Mouse (Mus musculus) effector memory CD4-positive, alpha-beta T cell, adult 7 months (primary cell): ENCODE results near the gene Coro2a. TPM values are rescaled to one million over a fixed set of nuclear protein-coding genes. Genes with fewer than 3 reads are reported as not detected.

Experiments used
- polyA plus RNA-seq: library from polyadenylated mRNA; unstranded; fragments of 100-300 nt; shearing (Covaris generic); gene quantifications from one replicate; pipeline ENCODE4 v1.2.1, GENCODE M21; 2017

Gene Coro2a
- 58.1 TPM for polyA plus RNA-seq

GRCm38 (mm10) chr4:46601844-46602423 is at the start of gene Coro2a:
Gene Coro2a, minus strand, starts transcription at chr4:46602202.

GRCm38 (mm10) chr4:46650086-46650753 is 48.2 kb upstream of the Coro2a start, which contains the start of gene Tbc1d2:
Gene Tbc1d2, minus strand, starts transcription at chr4:46650209.

GRCm38 (mm10) chr4:46535840-46536361 is 66.1 kb downstream of the Coro2a start, which contains the start of gene Trim14:
Gene Trim14, minus strand, starts transcription at chr4:46536141.

GRCm38 (mm10) chr4:46489028-46489925 is 112.7 kb downstream of the Coro2a start, which contains the start of gene Nans:
Gene Nans, plus strand, starts transcription at chr4:46489248.

Other genes starting within 250 kb of the Coro2a start
- 23.5 TPM for gene Trmo, start 212.8 kb downstream of the Coro2a start, polyA plus RNA-seq
- 0.22 TPM for gene Hemgn, start 188.7 kb downstream of the Coro2a start, polyA plus RNA-seq
- gene Anp32b, start 151.3 kb downstream of the Coro2a start, polyA plus RNA-seq, result 105 TPM
- gene Nans, start 113.0 kb downstream of the Coro2a start, polyA plus RNA-seq, result 57.5 TPM
- 45.5 TPM for gene Trim14, start 66.1 kb downstream of the Coro2a start, polyA plus RNA-seq
- 1.0 TPM for gene Tbc1d2, start 48.0 kb upstream of the Coro2a start, polyA plus RNA-seq